Mouse (Mus musculus) brain, embryonic 14.5 days (tissue): ENCODE measurements around the gene Ncs1. TPM values are rescaled to one million over a fixed set of nuclear protein-coding genes. Genes with fewer than 3 reads are reported as not detected.

Experiments
- DNase-seq: peaks from one replicate; pipeline ENCODE4 v3.0.0-alpha.2; 2011; ENCODE audit warnings: low read depth
- CTCF ChIP-seq: fragments of 200-500 bp; IDR thresholded peaks from 2 replicates; pipeline ENCODE4 v1.5.1; 2012; ENCODE audit warnings: inconsistent platforms, mild to moderate bottlenecking, moderate library complexity, borderline replicate concordance; ENCODE audit not compliant: insufficient read depth, insufficient read length; ENCODE audit errors: extremely low read depth
- POLR2A ChIP-seq: fragments of 200-500 bp; IDR thresholded peaks from 2 replicates; pipeline ENCODE4 v1.6.1; 2012; ENCODE audit warnings: mild to moderate bottlenecking, inconsistent platforms, borderline replicate concordance; ENCODE audit not compliant: poor library complexity, insufficient read depth, insufficient read length, severe bottlenecking; ENCODE audit errors: extremely low read depth
- polyA plus RNA-seq: library from polyadenylated mRNA; depleted of rRNA; stranded (reverse); fragments of >200 nt; gene quantifications from 2 replicates; pipeline ENCODE4 v1.2.3, GENCODE M21; 2012

Ncs1 gene
- polyA plus RNA-seq, 1 experiment = 93.6 TPM

GRCm38 (mm10) chr2:31246251-31246971, 788 bp downstream of the Ncs1 start:
- DNase-seq = peak; percentile 76

GRCm38 (mm10) chr2:31248856-31249255, 3.2 kb downstream of the Ncs1 start:
- no peak for DNase-seq

More at GRCm38 (mm10) chr2:31246251-31246971, 788 bp downstream of the Ncs1 start:
- TF ChIP-seq POLR2A (no peak), CTCF (no peak)

GRCm38 (mm10) chr2:31252167-31252566, 6.5 kb downstream of the Ncs1 start:
- DNase-seq = no peak
- TF ChIP-seq CTCF (no peak), POLR2A (no peak)

More at GRCm38 (mm10) chr2:31248856-31249255, 3.2 kb downstream of the Ncs1 start:
- TF ChIP-seq CTCF = no peak
- TF ChIP-seq POLR2A = no peak

- TF ChIP-seq CTCF = no peak
- no peak for TF ChIP-seq POLR2A
- peak; percentile 69 for DNase-seq
Observed at GRCm38 (mm10) chr2:31253463-31253862, 7.8 kb downstream of the Ncs1 start.

GRCm38 (mm10) chr2:31254806-31255205, 9.2 kb downstream of the Ncs1 start:
- TF ChIP-seq POLR2A (no peak), CTCF (no peak)
- DNase-seq = no peak

GRCm38 (mm10) chr2:31255952-31256938, 10.6 kb downstream of the Ncs1 start:
- peak; percentile 60 for DNase-seq
- TF ChIP-seq POLR2A (no peak), CTCF (peak; percentile 46; the same call in 1 of the 2 replicates)

- TF ChIP-seq CTCF = no peak
- no peak for TF ChIP-seq POLR2A
- peak; percentile 39 for DNase-seq
Observed at GRCm38 (mm10) chr2:31257096-31257495, 11.5 kb downstream of the Ncs1 start.

GRCm38 (mm10) chr2:31258609-31259366, 13.2 kb downstream of the Ncs1 start:
- no peak for TF ChIP-seq POLR2A
- TF ChIP-seq CTCF = no peak
- DNase-seq = peak; percentile 84

GRCm38 (mm10) chr2:31259367-31259920, 13.8 kb downstream of the Ncs1 start:
- no peak for DNase-seq

GRCm38 (mm10) chr2:31260549-31260948, 14.9 kb downstream of the Ncs1 start:
- no peak for DNase-seq
- TF ChIP-seq POLR2A (no peak), CTCF (no peak)

More at GRCm38 (mm10) chr2:31259367-31259920, 13.8 kb downstream of the Ncs1 start:
- TF ChIP-seq POLR2A = no peak
- TF ChIP-seq CTCF = no peak

GRCm38 (mm10) chr2:31263039-31263461, 17.4 kb downstream of the Ncs1 start:
- DNase-seq = peak; percentile 84

More at GRCm38 (mm10) chr2:31263039-31263461, 17.4 kb downstream of the Ncs1 start:
- no peak for TF ChIP-seq CTCF
- TF ChIP-seq POLR2A = no peak
